Mouse (Mus musculus) cerebellum, adult 11 months (tissue): ENCODE measurements around the gene Hectd1.
A peak's percentile ranks its signal among the peaks of the same experiment; 100 is the strongest.

ENCODE experiments used
- DNase-seq: peaks from one replicate; pipeline ENCODE4 v3.0.0; 2022

Hectd1 gene

DNA sequence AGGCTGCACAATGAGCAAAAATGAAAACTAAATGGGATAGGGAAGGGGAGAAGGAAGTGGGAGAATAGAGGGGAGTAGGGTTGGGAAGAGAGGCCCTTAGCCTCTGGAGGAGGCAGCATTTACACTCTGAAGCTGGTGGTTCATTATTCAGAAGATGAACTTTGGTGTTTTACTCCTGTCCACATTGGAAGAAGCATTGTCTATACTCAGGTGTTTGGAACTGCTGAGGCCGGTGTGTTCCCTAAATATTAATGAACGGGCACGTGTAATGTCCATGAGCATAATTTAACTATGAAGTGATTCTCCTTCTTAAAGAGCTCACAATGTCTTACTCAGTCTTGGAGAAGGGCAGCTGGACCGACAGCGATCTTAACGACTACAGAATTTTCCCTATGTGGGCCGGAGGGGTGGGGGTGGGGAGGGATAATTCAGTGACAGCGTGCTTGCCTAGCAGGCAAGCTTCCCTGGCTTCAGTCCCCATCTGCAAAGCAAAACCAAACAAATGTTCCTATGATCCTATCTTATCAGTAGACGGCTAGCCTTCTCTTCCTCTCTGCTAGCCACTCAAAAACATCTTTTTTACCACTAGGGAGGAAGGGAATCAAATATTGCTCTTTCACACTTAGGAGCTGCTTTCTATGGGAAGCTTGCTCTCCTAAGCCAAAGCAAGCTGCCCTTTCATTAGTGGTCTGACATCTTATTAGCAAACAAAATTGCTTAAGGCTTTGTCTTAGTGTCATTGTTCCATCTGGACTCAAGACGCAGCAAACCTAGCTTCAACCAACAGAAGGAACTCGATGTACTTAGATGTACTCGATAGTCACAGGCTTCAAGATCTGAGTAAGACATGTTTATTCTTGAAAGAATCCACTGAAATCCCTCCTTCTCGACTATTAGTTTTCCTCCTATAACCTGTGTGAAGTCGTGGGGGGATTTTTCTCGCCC, 14.5 kb upstream of the Hectd1 start:
- no peak for DNase-seq

DNA sequence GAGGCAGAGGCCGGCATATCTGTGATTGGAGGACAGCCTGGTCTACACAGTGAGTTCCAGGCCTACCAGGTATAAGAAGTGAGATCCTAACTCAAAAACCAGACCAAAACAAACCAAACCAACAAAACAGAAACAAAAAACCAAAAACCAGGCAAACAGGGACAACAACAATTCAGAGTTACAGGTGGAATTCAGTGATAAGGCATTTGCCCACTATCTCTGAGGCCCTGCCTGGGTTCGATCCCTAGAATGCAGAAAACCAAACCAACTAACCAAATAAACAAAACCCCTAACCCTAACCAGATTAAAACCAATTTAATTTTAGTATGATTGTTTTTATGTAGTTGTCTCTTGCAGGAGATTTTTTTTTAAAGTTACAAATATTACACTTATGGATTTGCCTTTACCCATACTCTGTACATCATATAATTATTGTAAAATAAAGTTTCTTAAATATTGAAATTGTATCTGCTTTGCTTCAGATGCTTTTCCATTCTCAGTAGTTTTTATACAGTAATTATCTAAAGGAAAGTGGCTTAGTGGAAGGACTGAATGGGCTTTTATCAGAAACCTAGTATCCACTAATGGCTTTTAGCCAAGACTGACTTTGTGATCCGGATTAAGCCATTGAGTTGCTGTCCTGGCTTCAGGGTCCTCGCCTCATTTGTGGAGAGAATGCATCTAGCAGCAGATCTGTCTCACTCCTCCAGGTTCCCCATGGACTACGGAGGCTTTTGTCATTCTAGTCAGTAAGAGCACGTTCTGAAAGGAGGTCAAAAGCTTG, 12.9 kb upstream of the Hectd1 start:
- no peak for DNase-seq

DNA sequence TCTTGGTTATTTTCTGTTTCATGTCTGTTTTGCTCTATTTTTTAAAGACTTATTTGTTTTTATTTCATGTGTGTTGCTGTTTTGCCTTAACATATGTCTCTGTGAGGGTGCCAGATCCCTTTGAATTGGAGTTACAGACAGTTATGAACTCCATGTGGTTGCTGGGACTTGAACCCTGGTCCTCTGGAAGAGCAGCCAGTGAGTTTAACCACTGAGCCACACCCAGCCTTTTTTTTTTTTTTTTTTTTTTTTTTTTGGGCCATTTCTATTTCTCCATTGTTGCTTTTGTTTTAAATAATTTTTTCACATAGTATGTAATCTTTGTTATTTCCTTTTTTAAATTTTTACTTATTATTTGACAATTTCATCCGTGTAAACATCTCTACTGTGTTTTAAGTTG, 10.5 kb upstream of the Hectd1 start:
- no peak for DNase-seq

DNA sequence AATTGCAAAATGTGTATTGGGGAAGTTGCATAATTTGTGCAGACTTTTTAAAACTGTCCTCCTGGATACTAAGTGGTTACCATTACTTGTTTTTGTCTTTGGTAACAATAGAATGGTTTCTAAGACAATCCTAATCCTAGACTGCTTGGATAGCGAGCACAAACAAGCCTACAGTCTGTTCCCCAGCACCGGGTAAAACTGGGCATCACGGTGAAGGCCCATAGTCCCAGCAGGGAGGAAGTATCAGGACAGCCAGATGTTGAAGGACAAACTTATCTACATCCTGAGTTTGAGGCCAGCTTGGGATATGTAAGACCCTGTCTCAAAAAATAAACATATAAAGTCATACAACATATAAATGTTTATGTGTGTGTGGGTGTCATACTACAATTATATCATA, 5.9 kb upstream of the Hectd1 start:
- no peak for DNase-seq

- DNase-seq, result no peak
Measured at GRCm38 (mm10) chr12:51831931-51832330, 2.6 kb upstream of the Hectd1 start.

DNA sequence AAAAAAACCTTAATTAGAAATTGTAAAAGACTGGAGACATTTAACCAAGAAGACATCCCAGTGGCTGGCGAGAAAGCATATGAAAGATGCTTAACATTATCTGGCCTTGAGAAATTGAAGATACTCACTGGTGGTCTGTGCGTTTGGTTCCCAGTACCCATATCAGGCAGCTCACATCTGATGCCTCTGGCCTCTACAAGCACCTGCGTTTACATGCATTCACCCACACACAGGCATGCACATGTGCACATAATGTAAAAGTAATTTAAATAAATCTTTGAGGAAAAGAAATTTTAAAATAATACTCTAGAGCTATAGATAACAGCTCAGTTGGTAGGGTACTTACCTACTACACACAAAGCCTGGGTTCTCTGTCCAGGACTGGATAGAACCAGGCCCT, 2.0 kb upstream of the Hectd1 start:
- DNase-seq, result no peak

DNA sequence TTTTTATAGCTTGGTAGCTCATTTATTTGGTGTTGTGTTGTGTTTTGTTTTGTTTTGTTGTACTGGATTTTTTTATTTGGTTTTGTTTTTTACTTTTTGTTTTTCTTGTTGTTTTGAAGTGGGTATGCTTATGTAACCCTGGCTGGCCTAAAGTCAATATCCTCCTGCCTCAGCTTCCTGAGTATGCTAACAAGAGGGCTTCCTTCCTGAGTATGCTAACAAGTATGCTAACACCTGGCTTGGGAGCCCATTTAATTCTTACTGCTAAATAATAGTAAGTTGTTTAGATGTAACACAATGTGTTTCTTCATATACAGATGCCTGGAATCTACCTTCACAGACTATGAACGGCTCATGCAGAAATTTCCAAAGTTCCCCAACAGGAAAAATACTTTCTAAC, 1.3 kb upstream of the Hectd1 start:
- no peak for DNase-seq

DNA sequence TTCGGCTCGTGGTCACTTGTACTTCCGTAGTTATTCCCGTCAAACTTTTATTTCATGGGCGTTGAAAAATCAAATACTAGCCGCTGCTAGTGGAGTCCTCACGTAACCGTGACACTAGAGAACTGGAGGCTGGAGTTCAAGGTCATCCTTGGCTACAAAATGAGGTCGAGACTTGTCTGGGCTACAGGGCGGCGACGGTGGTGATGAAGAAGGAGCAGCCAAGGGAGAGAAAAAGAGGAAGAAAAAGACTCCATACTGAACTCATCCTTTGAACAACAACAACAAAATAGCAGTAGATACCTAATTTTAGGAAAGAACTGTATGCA, 704 bp upstream of the Hectd1 start:
- DNase-seq, result no peak

DNA sequence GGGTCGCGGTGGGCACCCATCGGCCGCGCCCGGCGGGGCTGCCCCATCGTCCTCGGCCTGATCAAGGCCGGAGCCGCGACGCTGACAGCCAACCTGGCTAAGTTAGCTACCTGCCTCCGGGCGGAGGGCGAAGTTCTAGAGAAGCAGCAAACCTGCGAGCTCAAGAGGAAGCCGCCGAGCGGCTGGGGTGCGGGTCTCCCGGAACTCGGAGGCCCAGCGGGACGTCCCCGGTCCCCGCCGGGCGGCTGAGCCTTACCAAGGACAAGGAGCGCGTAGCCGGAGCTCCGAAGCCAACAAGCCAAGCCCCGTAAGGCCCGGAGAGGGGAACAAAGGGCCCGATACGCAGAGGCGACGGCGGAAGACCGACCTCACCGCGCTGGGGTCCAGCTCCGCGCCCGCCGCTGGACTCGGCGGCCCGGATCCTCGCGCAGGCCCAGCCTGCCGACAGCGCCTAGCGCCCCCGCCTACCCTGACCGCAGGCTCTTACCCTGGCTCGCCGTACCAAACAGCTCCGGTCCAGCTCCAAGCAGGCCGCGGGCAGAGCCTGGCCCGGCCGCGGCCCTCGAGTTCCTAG, 533 bp downstream of the Hectd1 start:
- peak; percentile 53 for DNase-seq

DNA sequence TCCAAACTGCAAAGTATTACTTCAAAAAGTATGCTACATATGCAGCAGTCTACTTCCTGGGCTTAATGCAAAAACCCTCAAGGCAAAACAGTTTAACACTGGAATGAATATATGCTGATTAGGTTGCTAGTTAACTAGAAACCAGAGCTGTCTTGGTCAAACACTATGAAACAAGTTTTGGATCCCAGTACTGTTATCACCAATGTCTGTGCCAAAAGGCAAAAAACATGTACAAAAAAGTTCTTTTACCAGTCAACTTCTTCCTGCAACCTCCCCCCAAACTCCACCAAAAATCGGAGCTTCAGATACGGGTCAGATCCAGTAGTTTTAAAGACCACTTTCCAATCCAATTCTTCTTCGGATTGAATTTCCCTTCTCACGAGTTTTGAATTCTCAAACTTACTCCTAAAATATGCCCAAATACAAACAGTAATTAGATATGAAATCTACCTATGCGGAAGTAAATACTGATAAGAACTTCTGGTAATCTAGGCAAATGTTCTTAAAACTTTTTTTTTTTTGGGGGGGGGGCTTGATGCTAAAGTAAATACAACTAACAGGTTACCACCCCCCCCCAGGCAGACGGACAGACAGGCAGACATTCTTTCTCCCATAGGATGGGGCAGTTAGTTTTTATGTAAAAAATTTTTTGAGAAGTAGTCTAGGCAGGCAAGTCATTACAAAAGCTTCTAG, 1.2 kb downstream of the Hectd1 start:
- no peak for DNase-seq

- DNase-seq, result no peak
Measured at GRCm38 (mm10) chr12:51825338-51825737, 4.0 kb downstream of the Hectd1 start.

DNA sequence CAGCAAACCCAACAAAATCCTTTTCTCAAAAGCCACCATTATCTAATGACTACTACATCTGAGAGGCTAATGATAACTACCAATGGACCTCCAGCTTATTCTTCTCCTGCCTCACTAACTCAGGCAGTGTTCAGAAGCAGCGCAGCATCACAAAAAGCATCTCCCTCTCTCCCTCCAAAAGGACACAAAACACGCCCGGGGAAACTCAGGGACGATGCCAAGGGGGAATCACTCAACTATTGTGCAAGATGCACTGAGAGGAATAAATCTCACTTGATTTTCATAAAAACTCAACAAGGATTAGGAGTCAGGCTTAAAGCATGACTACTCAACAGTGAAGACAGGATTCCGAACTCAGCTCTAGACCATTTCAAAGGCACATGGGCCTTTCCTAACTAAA, 6.0 kb downstream of the Hectd1 start:
- no peak for DNase-seq

- DNase-seq, result no peak
Measured at GRCm38 (mm10) chr12:51822861-51823260, 6.5 kb downstream of the Hectd1 start.

DNA sequence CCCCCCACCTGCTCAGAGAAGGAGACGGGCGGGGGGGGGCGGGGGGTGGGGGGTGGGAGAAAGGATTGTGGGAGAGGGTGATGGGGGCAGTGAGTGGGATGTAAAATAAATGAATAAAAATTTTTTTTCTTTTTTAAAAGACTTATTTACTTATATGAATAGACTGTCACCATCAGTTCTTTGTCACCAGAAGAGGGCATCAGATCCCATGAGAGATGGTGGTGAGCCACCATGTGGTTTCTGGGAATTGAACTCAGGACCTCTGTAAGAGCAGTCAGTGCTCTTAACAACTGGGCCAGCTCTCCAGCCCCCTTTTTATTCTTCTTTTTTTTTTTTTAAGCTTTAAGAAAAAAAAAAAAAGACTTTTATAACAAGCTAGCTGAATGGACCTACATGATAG, 7.1 kb downstream of the Hectd1 start:
- no peak for DNase-seq

GRCm38 (mm10) chr12:51821256-51821655, 8.1 kb downstream of the Hectd1 start:
- DNase-seq, result no peak

- DNase-seq, result no peak
Measured at GRCm38 (mm10) chr12:51819951-51820498, 9.3 kb downstream of the Hectd1 start.

- DNase-seq, result no peak
Measured at GRCm38 (mm10) chr12:51817815-51818613, 11.3 kb downstream of the Hectd1 start.

DNA sequence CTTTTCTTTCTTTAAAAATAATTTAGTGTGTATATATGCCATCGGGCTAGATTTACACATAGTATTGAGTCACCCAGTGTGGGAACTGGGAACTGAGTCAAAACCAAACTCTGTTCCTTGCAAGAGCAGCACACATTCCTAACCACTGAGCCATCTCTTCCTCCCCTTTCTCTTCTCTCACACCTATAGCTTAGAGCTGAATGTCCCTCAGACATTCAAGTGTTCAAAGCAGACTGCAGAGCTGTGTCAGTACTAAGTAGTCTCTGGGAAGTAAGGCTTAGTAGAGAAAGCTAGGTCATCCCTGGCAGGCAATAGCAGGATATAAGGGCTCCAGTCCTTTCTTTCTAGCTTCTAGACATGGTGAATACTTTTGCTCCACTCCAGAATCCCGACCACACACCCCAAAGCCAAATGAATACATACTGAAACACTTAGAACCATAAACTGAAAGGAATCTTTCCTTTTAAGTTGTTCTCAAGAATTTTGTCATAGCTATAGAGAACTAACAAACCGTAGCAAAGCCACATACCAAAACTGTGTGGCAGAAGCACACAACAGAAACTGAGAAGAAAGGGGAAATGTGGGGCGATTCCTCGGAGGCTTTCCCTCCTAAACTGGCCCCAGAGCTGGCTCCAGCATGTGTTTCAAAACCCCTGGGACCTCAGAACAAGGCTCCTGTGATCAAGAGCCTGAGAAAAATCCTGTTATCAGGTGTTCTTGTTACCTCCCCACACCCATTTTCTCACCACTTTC, 17.8 kb downstream of the Hectd1 start:
- no peak for DNase-seq

- no peak for DNase-seq
Measured at GRCm38 (mm10) chr12:51810564-51810963, 18.8 kb downstream of the Hectd1 start.

GRCm38 (mm10) chr12:51784842-51785241, 44.5 kb downstream of the Hectd1 start:
- DNase-seq, result no peak

DNA sequence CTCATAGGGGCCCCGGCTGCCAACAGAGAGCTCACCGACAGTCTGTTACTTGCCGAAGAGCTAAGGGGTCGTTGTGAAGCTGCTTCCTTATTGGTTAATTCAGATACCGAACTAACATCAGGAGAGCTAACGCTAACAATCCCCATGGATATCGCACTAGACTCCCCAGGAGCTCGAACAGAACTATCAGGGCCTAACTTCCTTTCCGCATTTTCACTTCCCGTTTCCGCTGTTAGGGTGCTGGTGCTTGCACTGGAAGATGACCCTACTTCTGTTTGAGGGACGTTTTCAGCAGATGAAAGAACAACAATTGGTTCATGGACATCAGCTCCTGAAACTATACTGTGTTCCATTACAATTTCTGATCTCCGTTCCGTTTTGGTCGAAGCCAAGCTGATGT, 60.6 kb downstream of the Hectd1 start:
- no peak for DNase-seq
